9 mouse cellular contexts compared by ENCODE assay signal in genomic region chr13:53815629-53816028, GRCm38 (mm10).
"Had no signal": no experiment of that assay in that cellular context is flagged by ENCODE, and none has a peak within 500 bp of the region (broad histone marks: within the 10 kb centered on the region; RNA-seq: fewer than 3 reads in every experiment).

No protein-coding gene starts in this region.

- DNase-seq: kidney, adult 8-10 months; kidney, postnatal 10 days; kidney, postnatal 36 days; left cerebral cortex, postnatal 4 days; liver, postnatal 0 days; lung, embryonic 14.5 days; thymus, adult 2 months; thymus, postnatal 14 days; thymus, postnatal 4 days had no signal
